Mouse (Mus musculus): ENCODE results near the gene Olfr1281. TPM values are rescaled to one million over a fixed set of nuclear protein-coding genes. Genes with fewer than 3 reads are reported as not detected.

Olfr1281 gene
- total RNA-seq (2023) = not detected

GRCm38 (mm10) chr2:111326220-111326619, at the start of gene Olfr1281:
Gene Olfr1281, plus strand, starts transcription at chr2:111326520.

GRCm38 (mm10) chr2:111289836-111290235, 36.5 kb upstream of the Olfr1281 start, which contains the start of gene Olfr1278:
Gene Olfr1278, plus strand, starts transcription at chr2:111290136.

GRCm38 (mm10) chr2:111300374-111300773, 25.9 kb upstream of the Olfr1281 start, which contains the start of gene Olfr1279:
Gene Olfr1279, plus strand, starts transcription at chr2:111300635.

DNA sequence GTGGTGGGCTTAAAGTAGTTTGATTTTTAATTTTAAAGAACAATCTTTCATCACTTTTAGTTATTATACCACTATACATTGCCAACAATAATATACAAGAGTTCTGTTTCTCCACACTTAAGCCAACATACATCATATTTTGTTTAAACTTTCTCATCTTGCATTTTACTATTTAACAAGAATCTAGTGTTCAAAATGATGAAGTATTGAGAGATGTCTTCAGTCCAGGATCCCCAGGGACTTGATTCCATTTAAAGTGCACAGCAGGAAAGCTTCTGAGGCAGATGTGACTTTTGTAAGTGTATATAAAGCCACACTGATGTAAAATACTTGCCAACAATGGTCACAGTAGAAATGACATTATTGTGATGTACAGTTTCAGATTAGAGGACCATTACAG, 12.6 kb upstream of the Olfr1281 start, which contains the start of gene Olfr1280:
Olfr1280 (plus strand) TSS at position 301 of the 400 bp plus-strand sequence.

DNA sequence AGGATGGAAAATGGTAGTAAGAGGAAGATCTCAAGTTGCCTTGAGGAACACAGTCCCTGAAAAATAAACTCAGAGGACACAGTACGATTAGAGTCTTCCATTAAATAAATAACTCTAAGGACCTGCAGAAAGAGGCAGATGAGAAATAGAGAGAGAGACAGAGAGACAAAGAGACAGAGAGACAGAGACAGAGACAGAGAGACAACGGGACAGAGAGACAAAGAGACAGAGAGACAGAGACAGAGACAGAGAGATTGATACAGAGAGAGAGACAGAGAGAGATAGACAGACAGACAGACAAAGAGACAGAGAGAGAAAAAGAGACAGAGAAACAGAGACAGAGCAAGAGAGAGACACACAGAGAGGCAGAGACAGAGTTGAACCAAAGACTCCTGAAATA, 9.7 kb downstream of the Olfr1281 start, which contains the start of gene Olfr1282:
Olfr1282 (minus strand) TSS at position 101 of the 400 bp plus-strand sequence.

DNA sequence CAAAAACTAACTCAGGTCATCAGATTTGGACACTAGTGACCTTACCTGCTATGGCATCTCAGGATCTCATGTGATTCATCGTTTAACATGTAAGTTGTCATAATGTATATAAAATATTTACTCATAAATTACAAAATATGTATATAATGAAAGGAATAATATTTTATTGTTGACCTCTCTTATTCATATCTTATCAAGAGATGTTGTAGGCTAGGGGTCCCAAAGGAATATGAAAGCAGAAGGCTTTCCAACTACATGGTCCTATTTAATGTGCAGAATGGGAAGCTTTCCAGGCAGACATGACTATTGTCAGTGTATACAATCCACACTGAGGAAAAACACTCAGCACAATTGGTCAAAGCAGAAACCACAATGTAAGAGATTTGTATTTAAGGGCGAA, 40.2 kb downstream of the Olfr1281 start, which contains the start of gene Olfr1283:
Olfr1283 (plus strand) TSS at position 301 of the 400 bp plus-strand sequence.

DNA sequence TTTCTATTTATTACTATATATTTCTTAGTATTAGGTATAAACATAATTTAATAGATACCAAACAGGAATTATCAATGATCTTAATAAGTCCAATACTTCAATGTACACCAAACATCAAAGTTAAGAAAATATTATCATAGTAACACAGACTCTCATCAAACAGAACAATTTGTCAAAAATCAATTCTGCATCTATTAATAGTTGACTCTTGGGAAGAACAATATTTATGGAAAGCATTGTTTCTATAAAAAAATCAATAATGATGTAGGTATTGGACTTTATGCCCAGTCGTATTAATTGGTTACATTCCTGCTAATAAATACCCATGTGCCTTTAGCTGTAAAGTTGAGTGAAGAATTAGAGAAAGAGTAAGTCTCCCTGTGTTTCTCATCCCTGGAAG, 48.9 kb downstream of the Olfr1281 start, which contains the start of gene Olfr1284:
Olfr1284 (plus strand) TSS at position 301 of the 400 bp plus-strand sequence.

Other genes with a start within 250 kb of the Olfr1281 start
- gene Gm13941, start 220.5 kb upstream of the Olfr1281 start, total RNA-seq (2023) = not detected
- gene Gm15130, start 173.6 kb upstream of the Olfr1281 start, total RNA-seq (2023) = not detected
- not detected for gene 4930430A15Rik, start 96.9 kb upstream of the Olfr1281 start, total RNA-seq (2023)
- gene Olfr1275, start 91.2 kb upstream of the Olfr1281 start, total RNA-seq (2023) = not detected
- not detected for gene Olfr1276, start 72.0 kb upstream of the Olfr1281 start, total RNA-seq (2023)
- not detected for gene Olfr1277, start 52.4 kb upstream of the Olfr1281 start, total RNA-seq (2023)
- not detected for gene Olfr1278, start 36.4 kb upstream of the Olfr1281 start, total RNA-seq (2023)
- gene Olfr1279, start 25.9 kb upstream of the Olfr1281 start, total RNA-seq (2023) = not detected
- gene Olfr1280, start 12.5 kb upstream of the Olfr1281 start, total RNA-seq (2023) = not detected
- gene Olfr1282, start 9.6 kb downstream of the Olfr1281 start, total RNA-seq (2023) = not detected
- not detected for gene Olfr1283, start 40.3 kb downstream of the Olfr1281 start, total RNA-seq (2023)
- under 1 TPM in 1 of 2 experiments, not detected in 1; 0.20 TPM for gene Olfr1284, start 49.0 kb downstream of the Olfr1281 start, total RNA-seq (2023)
- not detected for gene Olfr1286, start 96.6 kb downstream of the Olfr1281 start, total RNA-seq (2023)
- gene Olfr1287, start 122.6 kb downstream of the Olfr1281 start, total RNA-seq (2023) = not detected
- not detected for gene Olfr1288, start 147.6 kb downstream of the Olfr1281 start, total RNA-seq (2023)
- gene Olfr1289, start 154.3 kb downstream of the Olfr1281 start, total RNA-seq (2023) = not detected
- not detected for gene Olfr1290, start 167.3 kb downstream of the Olfr1281 start, total RNA-seq (2023)
- not detected for gene Olfr1291-ps1, start 170.7 kb downstream of the Olfr1281 start, total RNA-seq (2023)
- not detected for gene Olfr1293-ps, start 198.7 kb downstream of the Olfr1281 start, total RNA-seq (2023)
- not detected for gene Olfr1294, start 213.8 kb downstream of the Olfr1281 start, total RNA-seq (2023)
- not detected for gene Olfr1295, start 243.2 kb downstream of the Olfr1281 start, total RNA-seq (2023)

Measured in neutrophil, adult 59 days (primary cell).